Mouse (Mus musculus) ES-E14 (cell line): Measurements from ENCODE around the gene Pacsin3. TPM values are rescaled to one million over a fixed set of nuclear protein-coding genes. Genes with fewer than 3 reads are reported as not detected.

Experiments
- DNase-seq: peaks from one replicate; pipeline ENCODE4 v3.0.0-alpha.2; 2013; ENCODE audit warnings: low read depth, low spot score
- H3K27ac ChIP-seq: 2 replicates; pipeline ENCODE4 v1.5.1; 2012; ENCODE audit warnings: low read depth, mild to moderate bottlenecking, low read length, moderate library complexity, mixed read lengths; ENCODE audit not compliant: poor library complexity, insufficient read depth, severe bottlenecking
- H3K36me3 ChIP-seq: 2 replicates; pipeline ENCODE4 v1.6.1; 2012; ENCODE audit warnings: mild to moderate bottlenecking, low read length, moderate library complexity, mixed read lengths; ENCODE audit not compliant: control insufficient read depth, poor library complexity, insufficient read depth, severe bottlenecking
- H3K4me1 ChIP-seq, 2 experiments: fragments of 150-350 bp in 1 of 2; sonication (generic) in 1 of 2; 2 replicates each; pipeline ENCODE4 v1.6.1; 2012; ENCODE audit warnings: low read length in 2 of 2, mild to moderate bottlenecking in 1 of 2, mixed read lengths in 1 of 2; ENCODE audit not compliant: control insufficient read depth in 2 of 2, insufficient read depth in 2 of 2, poor library complexity in 1 of 2
- H3K4me3 ChIP-seq, 2 experiments: fragments of 150-350 bp in 1 of 2; sonication (generic) in 1 of 2; 2 replicates each; pipeline ENCODE4 v1.5.1; 2012; ENCODE audit warnings: low read length in 2 of 2, low read depth in 1 of 2, mild to moderate bottlenecking in 1 of 2, mixed read lengths in 1 of 2; ENCODE audit not compliant: insufficient read depth in 1 of 2, poor library complexity in 1 of 2, severe bottlenecking in 1 of 2
- H3K9ac ChIP-seq: 2 replicates; pipeline ENCODE4 v1.6.1; 2012; ENCODE audit warnings: low read depth, mild to moderate bottlenecking, low read length, mixed read lengths; ENCODE audit not compliant: poor library complexity, insufficient read depth, severe bottlenecking
- H3K9me3 ChIP-seq: fragments of 150-350 bp; sonication (generic); 2 replicates; pipeline ENCODE4 v1.6.1; 2012; ENCODE audit warnings: low read depth, mild to moderate bottlenecking, low read length; ENCODE audit not compliant: control insufficient read depth, insufficient read depth
- CHD2 ChIP-seq: IDR thresholded peaks from 2 replicates; pipeline ENCODE4 v1.6.1; 2014; ENCODE audit warnings: mild to moderate bottlenecking, low read depth, low read length, inconsistent platforms
- HCFC1 ChIP-seq: IDR thresholded peaks from 2 replicates; pipeline ENCODE4 v1.6.1; 2012; ENCODE audit warnings: low read length, inconsistent platforms, borderline replicate concordance; ENCODE audit not compliant: insufficient read depth
- MAFK ChIP-seq: IDR thresholded peaks from 2 replicates; pipeline ENCODE4 v1.6.1; 2014; ENCODE audit warnings: mild to moderate bottlenecking, low read depth, low read length, inconsistent platforms; ENCODE audit not compliant: insufficient read depth
- ZC3H11A ChIP-seq: IDR thresholded peaks from 2 replicates; pipeline ENCODE4 v1.6.1; 2012; ENCODE audit warnings: low read depth, mild to moderate bottlenecking, inconsistent platforms, low read length, borderline replicate concordance
- ZNF384 ChIP-seq: IDR thresholded peaks from 2 replicates; pipeline ENCODE4 v1.6.1; 2012; ENCODE audit warnings: low read depth, low read length, inconsistent platforms
- in situ Hi-C, 2 experiments: fragments of 600-800 bp; cut with MboI; formaldehyde crosslinking; loops; one replicate each; pipeline ENCODE4 v1.15.1; 2025; ENCODE audit warnings: low sequenced_read_pairs in 2 of 2, inconsistent platforms in 1 of 2; ENCODE audit not compliant: unreplicated experiment in 2 of 2
- total RNA-seq: library from RNA; depleted of rRNA; stranded (reverse); fragments of 300-350 nt; gene quantifications from 2 replicates; pipeline ENCODE4 v1.2.3, GENCODE M21; 2012

Pacsin3 gene
- total RNA-seq, 1 experiment = 11.1 TPM

- Histone ChIP-seq H3K36me3 (no peaks in the 10 kb centered on the region), H3K4me3 (no peak overlapping the region), H3K27ac (no peak overlapping the region), H3K4me1 (no peaks in the 10 kb centered on the region), H3K9me3 (no peaks in the 10 kb centered on the region), H3K9ac (no peak overlapping the region)
- no peak for DNase-seq
- TF ChIP-seq MAFK = no peak
- no peak for TF ChIP-seq ZC3H11A
- no peak for TF ChIP-seq HCFC1
- TF ChIP-seq CHD2 = no peak
- no peak for TF ChIP-seq ZNF384
- in situ Hi-C loops = no loop called here
Measured at GRCm38 (mm10) chr2:91242547-91242946, 13.2 kb upstream of the Pacsin3 start.

GRCm38 (mm10) chr2:91243416-91243815 lies 12.3 kb upstream of the Pacsin3 start:
- Histone ChIP-seq H3K9me3 (no peaks in the 10 kb centered on the region), H3K9ac (no peak overlapping the region), H3K4me3 (no peak overlapping the region), H3K36me3 (no peaks in the 10 kb centered on the region), H3K27ac (no peak overlapping the region), H3K4me1 (no peaks in the 10 kb centered on the region)
- in situ Hi-C loops = no loop called here
- no peak for DNase-seq
- TF ChIP-seq HCFC1 (no peak), MAFK (no peak), CHD2 (no peak)

- no peak overlapping the region for H3K9ac ChIP-seq
- no peaks in the 10 kb centered on the region for H3K4me1 ChIP-seq
- H3K9me3 ChIP-seq = no peaks in the 10 kb centered on the region
- DNase-seq = no peak
- H3K27ac ChIP-seq = no peak overlapping the region
- H3K36me3 ChIP-seq = no peaks in the 10 kb centered on the region
- no peak overlapping the region for H3K4me3 ChIP-seq
- TF ChIP-seq ZC3H11A (no peak), CHD2 (no peak), MAFK (no peak), HCFC1 (no peak), ZNF384 (no peak)
- in situ Hi-C loops = no loop called here
Measured at GRCm38 (mm10) chr2:91244557-91245228, 11.1 kb upstream of the Pacsin3 start.

- no peak for DNase-seq
- no peak overlapping the region for H3K27ac ChIP-seq
- H3K36me3 ChIP-seq = no peaks in the 10 kb centered on the region
- TF ChIP-seq MAFK = no peak
- no peak for TF ChIP-seq ZC3H11A
- no peak for TF ChIP-seq CHD2
- no peak for TF ChIP-seq HCFC1
- no peak for TF ChIP-seq ZNF384
- H3K4me3 ChIP-seq = no peak overlapping the region
- in situ Hi-C loops = no loop called here
- H3K9me3 ChIP-seq = no peaks in the 10 kb centered on the region
- no peaks in the 10 kb centered on the region for H3K4me1 ChIP-seq
- no peak overlapping the region for H3K9ac ChIP-seq
Measured at GRCm38 (mm10) chr2:91248366-91248765, 7.4 kb upstream of the Pacsin3 start.

GRCm38 (mm10) chr2:91252001-91252400 lies 3.8 kb upstream of the Pacsin3 start:
- Histone ChIP-seq H3K36me3 (no peaks in the 10 kb centered on the region), H3K4me3 (no peak overlapping the region), H3K4me1 (peaks cover 0 to 2% of the 10 kb centered on the region in 2 experiments; a peak in 1 of 4 replicates), H3K9ac (no peak overlapping the region), H3K9me3 (no peaks in the 10 kb centered on the region), H3K27ac (no peak overlapping the region)
- no peak for DNase-seq
- in situ Hi-C loops = no loop called here
- no peak for TF ChIP-seq HCFC1
- no peak for TF ChIP-seq CHD2
- TF ChIP-seq ZNF384 = no peak
